Mouse (Mus musculus) hematopoietic multipotent progenitor cell, adult 10-12 weeks (in vitro differentiated cells): ENCODE measurements around the gene Phlpp1. TPM values are rescaled to one million over a fixed set of nuclear protein-coding genes. Genes with fewer than 3 reads are reported as not detected.

Experiments
- polyA plus RNA-seq: library from polyadenylated mRNA; stranded (reverse); fragments of >175 nt; gene quantifications from 2 replicates; pipeline ENCODE4 v1.2.3, GENCODE M21; 2012; ENCODE audit warnings: low replicate concordance

Gene Phlpp1
- polyA plus RNA-seq, result 4.3 and 8.7 TPM in 2 replicates

DNA sequence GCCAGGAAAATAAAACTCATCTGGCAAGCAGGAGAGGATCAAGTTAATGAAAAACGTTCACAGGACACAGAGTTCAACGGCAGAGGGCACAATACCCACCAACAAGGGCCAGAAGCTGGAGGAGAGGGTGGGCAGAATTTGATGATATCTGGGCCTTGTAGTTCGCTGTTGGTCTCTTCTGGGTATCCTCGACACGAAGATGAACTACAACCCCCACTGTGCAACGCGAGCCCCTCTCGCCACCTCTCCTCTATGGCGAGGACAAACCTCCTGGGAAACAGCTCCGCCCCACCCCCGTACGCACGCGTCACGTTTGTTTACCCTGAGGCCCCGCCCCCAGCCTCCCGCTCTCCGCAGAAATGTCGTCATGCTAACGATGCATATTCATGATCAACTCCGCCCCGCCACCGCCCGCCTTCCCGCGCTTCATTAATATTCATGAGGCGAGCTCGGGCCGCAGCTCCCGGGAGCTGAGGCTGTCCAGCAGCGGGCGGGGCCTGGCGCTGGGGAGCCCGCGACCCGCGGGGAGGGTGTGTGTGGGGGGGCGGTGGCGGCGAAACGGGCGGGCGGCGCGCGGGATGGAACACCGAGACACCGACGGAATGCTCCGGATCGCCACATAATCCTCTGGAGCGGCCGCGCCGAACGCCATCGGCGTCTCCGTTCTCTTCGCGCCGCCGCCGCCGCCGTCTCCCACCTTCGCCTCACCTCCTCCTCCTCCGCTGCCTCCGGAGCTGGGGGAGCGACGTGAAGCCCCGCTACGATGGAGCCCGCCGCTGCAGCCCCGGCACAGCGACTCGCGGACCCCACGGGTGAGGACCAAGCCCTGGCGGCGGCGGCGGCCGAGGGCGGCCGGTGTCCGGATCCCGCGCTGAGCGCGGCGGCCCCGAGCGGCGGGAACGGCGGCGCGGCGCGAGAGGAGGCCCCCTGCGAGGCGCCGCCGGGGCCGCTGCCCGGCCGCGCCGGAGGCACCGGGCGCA is at the start of gene Phlpp1:
Gene Phlpp1, plus strand, starts transcription at position 512 of the 980 bp plus-strand sequence.

Other genes with a start within 250 kb of the Phlpp1 start
- gene Zcchc2, start 181.3 kb upstream of the Phlpp1 start, polyA plus RNA-seq, result 16.0 and 20.0 TPM in 2 replicates